Mouse (Mus musculus) 3T3-L1 (cell line): ENCODE data around the gene Caskin2.

Source experiments
- DNase-seq: peaks from one replicate; pipeline ENCODE4 v3.0.0-alpha.2; 2015; ENCODE audit warnings: low read depth, low spot score

The Caskin2 gene

DNA sequence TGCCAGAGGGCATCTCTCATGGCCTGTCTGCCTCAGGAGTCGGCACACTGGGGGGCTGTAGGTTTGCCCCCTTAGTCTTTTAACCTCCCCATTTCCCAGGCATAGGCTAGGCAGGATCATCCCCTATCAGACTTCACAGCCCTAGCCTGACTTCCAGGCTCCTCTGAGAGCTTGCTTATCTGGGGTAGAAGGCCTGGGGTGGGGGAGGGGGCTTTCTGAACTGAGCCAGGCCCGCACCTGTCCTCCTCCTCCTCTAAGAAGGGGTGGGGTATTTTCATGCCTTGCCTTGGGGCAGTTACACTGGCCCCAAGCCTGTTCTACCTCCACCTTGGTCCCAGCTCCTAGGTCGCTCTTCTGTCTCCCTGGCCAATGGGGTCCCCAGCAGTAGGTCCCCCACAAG, 18.1 kb upstream of the Caskin2 start:
- no peak for DNase-seq

DNA sequence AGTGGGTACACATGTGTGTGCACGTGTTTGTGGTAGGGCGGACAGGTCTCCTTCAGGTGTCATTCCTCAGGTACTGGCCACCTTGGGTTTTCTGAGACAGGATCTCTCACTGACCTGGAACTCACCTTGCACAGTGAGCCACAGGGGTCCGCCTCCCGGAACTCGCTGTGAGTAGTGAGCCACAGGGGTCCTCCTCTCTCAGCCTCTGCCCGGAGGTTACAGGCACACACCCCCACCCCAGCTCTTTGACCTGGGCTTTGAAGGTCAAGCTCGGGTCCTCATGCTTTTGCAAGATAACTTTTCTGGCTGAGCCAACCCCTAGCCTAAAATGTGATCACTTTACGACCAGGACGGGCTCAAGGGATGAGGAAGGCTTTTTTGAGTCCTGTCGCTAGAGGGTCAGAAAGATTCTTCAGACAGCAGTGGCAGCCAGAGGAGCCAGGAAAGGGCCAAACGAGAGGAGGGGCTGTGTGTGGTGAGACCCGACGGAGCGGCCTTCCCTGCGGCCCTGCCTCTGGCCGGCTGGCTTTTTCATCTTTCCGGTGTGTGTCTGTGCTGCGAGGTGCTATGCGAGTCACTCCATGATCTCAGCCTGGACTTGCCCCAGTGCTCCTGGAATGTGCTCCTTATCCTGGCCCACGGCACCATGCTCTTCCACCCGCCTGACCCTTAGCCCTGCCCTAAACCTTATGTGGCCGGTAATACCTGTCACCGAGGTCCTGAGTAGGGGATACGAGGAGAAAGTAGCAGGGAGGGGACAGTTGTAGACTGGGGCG, 17.3 kb upstream of the Caskin2 start:
- no peak for DNase-seq

DNA sequence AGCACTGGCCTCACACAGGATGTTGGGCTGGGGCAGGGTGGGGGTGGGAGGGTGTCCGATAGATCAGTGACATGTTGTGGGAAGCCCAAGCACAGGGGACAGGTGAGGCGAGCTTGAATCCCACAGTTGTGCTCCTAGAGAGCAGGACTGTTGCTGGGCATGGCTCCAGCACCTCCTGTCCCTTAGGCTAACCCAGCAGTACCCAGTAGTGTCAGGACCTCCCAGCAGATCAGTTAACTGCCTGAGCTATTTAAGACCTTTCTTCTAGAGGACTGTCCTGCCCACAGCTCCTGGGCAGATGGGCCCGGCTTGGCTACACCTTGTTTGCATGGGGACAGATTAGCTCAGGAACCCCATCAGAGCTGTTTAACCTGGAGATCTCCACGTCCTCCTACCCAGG, 15.6 kb upstream of the Caskin2 start:
- DNase-seq = no peak

DNA sequence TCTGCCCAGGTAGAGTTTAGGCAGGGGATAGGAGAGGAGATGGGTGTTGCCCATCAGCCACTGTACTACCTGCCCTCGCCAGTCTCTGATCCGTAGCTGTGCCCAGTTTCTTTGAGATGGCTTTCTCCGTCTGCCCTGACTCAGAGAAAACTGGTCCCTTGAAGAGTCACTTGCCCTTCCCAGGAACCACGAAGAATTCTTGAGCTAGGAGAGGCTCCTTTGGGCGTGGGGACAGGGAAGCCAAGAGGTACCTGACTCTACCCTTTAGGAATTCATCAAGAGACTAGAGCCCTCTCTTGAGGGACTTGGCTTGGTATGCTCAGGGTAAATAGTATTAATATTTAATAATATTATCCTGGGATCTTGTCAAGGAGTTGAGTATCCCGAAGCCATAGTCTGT, 14.2 kb upstream of the Caskin2 start:
- DNase-seq = peak; percentile 33

DNA sequence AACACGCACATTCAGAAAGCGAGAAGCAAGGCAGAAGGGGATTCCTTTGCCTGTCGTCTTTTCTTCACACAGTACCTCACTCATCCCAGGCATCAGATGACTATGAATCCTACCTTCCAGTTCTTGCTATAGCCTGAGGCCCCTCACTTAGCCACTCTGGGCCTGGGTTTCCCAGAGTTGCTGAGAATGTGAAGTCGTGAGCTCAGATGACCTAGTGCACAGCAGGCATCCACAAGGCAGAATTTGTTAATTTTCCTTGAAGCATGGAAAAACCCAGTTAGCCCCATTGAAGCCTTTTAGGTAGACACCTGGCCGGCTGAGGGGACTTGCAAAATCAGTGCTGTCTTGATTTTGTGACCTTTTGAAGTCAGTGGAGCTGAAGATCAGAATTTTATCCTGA, 13.0 kb upstream of the Caskin2 start:
- DNase-seq = no peak

DNA sequence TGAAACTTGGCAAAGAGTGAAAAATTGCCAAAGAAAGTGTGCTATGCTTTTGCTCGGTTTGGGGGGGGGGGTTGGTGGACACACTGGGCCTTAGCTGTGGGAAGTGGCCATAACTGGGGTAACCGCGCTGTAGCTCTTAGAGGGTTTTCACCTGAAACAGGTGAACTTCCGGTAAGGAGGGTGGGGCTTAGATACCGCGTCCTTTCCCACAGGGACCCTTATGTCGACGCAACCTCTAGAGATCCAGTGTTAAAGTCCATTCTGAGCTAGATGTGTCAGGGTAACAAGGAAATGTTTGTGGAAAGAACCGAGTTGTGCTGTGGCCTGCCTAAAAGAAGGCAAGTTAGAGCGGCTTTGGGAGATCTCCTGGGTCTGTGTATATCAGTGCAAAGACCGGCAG, 11.4 kb upstream of the Caskin2 start:
- DNase-seq = no peak

DNA sequence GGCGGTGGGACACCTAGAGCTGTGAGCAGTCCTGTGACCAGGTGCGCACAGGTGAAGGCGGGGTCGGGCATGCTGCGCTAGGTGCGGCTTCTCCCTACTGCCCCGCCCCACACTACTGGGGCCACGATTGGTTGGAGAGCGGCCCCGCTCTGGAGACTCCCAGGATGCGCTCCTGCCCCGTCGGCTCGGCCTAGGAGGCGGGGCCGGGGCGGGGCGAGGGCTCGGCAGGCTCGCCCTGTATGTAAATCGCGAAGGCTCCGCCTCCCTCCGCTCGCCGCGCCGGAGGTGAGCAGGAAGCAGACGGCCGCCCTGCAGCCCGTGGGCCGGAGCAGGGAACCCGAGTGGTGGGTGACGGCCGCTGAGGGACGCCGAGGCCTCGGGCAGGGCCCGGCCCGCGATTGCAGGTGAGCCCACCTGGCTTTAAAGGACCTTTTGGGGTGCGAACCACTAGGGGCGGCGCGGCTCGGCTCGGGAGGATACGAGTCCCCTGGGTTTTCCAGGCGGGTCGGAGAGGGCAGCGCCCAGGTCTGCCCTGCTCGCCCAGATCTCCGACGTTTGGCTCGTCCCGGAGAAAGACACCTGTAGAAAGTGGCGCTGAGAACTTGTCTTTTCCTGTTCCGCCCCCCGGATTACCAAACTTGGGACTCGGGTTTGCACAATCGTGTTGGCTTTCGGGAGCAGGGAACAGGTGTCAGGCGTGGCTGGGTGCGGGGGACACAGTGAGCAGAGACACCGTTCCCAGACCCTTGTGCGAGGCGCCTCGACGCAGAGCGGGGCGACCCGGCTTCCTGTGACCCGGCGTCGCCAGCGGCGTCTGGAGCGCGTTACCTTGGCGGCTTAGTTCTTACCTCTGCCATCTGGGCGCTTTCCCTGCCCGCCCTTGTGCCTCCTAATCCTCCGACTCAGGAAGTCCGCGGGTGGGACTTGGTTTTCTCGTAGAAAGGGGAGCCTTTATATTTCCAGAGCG, 10.6 kb upstream of the Caskin2 start, which contains the start of gene Llgl2:
TSS of gene Llgl2 (plus strand) at position 276 of the 967 bp plus-strand sequence.
- DNase-seq = peak; percentile 84

DNA sequence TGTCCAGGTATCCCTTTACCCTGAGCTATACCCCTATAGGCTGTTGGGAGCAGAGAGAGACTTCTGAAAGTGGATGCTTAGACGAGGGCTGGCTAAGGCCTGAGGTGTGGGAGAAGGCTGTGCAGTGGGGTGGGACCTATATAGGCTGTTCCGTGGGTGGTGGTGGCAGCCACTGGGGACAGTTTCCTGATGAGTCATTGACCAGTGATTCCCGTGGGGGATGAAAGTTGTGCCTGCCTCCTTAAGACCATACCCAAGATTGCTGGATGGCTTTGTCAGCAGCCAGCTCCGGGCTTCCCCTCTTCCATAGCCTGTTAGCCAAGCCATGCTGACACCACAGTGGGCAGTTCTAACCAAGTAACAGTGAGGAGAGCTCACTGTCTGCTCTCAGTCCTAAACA, 7.6 kb upstream of the Caskin2 start:
- peak; percentile 44 for DNase-seq

DNA sequence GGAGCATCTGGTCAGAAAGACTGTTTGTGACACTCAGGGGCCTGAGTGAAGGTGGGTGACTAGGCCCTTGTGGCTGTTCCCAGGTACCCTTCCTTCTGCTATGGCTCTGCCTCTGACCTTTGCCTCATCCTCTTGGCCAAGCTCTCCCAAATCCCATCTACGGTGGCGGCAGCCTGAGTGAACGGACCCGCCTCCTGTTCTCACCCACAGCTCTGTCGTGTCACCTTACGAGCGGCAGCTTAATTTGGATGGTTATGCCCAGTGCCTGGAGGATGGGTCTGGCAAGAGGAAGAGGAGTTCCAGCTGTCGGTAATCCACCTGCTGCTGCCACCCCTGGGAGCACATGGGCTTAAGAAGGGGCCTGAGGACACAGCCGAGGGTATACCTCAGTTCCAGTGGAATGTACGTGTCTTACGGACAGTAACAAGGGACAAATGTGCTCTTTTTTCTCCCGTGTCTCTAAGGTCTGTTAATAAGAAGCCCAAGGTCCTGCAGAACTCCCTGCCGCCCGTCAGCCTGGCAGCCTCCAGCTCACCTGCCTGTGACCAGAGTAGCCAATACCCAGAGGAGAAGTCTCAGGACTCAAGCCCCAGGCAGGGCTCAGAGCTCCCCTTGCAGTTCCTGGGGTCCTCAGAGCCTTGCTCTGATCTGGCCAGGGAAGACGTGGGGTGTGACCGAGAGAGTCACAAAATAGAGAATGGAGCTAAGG, 6.6 kb upstream of the Caskin2 start:
- no peak for DNase-seq

DNA sequence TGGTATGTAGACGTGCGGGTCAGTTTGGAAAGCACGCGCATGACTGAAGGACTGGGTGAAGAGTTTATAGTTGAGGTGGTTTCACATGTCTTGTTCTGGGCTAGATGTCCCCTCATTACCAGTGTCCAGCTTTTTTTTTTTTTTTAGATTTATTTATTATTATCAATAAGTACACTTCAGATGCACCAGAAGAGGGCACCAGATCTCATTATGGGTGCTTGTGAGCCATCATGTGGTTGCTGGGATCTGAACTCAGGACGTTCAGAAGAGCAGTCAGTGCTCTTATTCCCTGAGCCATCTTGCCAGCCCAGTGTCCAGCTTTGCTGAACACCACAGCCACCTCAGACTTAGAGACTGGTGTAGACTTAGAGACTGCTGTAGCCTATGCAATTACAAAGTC, 3.9 kb upstream of the Caskin2 start:
- peak; percentile 59 for DNase-seq

DNA sequence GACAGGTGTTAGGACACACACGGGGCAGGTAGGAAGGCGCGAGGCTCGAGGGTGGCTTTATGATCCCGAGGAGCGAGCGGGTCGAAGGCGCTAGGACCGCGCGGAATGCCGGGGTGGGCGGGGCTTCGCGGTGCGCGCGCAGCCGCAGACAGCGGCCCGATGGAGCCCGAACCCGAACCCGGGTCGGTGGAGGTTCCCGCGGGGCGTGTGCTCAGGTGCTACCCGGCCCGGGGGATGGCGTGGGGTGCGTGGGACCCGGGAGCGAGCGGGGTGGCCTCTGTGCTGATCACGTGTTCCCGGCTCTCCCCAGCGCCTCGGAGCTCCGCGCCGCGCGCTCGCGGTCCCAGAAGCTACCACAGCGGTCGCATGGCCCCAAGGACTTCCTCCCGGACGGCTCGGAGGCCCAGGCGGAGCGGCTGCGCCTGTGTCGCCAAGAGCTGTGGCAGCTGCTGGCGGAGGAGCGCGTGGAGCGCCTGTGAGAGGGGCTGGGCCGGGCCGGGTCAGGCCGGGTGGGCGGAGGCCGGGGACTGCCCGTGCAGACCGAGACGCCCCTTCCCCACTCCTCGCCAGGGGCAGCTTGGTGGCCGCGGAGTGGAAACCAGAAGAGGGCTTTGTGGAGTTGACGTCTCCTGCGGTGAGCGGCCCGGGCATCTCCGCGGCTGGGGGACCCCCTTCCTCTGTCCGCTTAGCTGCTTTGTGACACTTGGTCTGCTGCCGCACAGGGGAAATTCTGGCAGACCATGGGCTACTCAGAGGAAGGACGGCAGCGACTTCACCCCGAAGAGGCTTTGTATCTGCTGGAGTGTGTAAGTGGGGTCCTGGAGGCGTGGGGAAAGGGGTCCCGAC, 1.4 kb upstream of the Caskin2 start, which contains the start of gene Tsen54:
TSS of gene Tsen54 (plus strand) at position 120 of the 846 bp plus-strand sequence.
- peak; percentile 75 for DNase-seq

DNA sequence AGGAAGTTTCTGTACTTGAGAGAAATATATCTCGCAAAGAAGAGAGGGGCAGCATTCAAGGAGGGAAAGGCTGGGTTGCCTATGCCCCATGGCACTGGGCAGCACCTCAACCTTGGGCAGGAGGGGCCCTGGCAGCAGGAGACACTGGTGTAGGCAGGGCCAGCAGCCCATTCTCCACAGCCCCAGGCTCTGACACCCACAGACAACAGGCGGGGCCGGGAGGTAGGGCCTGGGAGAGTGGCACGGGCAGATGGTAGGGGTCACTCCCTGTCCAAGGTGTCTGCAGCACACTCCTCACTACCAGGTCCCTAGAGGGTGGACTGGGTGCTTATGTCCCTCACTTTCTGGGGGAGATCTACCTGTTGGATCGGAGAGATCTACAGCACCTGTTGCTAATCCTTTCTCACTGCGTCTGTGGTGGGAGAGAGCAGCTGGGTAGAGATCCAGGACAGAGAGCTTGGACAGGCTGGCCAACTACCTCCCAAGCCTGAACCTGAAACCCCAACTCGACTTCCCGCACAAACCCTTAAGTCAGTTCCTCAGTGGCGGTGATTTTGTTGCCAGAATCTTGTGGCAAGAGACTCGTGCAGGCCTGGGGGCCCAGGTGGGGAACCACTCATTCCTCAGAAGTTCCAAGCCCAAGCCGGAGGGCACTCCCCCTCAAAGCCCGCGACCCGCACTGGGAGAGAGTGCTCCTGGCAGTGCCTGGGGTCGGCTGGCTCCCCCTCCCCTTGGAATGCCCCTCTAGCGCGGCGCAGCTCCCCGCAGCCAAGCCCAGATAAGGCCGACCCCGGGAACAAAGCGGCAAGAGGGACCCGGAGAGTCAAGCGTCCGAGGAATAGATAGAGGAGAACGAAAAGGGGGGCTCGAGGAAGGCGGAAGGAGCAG, 662 bp downstream of the Caskin2 start:
- peak; percentile 37 for DNase-seq

DNA sequence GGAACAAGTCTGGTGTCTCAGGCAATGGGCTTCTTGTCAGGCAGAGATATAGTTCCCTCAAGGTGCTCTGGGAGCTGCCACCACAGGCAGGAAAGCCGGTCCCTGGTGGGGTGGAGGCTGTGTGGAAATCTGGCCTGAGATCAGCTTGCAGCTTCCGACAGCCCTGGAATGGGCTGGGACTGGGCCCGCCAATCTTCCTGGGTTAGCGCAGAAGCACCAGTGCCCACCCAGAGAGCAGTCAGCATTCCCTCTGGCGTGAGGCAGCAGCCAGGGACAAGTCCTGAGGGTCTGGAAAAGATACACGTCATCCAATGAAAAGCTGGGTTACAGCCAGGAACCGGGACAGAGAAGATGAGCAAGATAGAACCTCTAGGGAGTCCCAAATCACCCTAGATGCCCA, 1.3 kb downstream of the Caskin2 start:
- DNase-seq = no peak

DNA sequence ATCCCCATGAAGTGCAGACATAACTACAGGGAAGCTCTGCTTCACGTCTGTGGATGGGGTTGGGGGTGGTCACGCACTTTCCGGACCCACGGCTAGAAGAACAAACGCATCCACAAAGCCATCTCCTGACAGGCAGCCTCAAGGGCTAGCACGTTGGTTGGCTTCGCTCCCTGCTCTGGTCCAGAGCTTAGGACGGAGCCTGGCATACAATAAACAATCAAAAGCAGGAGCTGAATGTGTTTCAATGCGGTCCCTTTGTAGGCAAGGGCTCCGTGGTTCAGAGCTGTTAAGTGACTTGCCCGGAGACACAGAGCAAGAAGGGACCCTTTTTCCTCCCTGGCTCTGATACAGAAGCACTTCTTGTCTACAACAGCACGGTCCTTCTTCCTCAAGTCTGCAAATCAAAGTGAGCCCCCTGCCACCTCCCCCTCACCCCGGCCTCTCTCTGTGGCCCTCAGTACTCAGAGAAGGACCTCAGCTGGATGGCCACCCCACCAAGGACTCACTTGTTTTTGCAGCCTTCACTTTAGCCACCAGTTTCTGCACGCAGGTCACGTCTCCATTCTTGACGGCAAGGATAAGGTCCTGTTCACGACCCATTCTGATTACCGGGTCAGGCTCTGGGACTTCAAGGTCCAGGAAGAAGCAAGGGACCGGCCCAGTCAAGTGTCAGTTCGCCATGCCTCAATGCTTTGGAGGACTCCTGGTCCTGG, 1.9 kb downstream of the Caskin2 start:
- no peak for DNase-seq

DNA sequence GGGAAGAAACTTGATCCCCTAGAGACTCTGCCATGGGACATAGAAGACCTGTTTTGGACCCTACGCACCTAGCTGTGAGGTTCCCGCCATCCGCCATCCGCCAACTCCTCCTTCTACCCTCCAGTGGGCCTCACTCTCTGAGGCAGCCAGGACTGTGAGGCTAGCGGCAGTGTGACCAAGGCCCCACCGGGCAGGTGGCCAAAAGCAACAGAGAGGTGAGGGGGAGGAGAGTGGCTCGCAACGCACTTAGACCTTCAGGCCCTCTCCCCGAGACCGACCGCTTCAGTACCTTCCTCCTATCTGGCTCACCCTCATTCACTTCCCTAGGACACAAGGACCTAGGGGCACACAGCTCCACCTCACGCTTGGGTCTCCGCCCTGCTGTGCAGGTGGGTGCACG, 3.1 kb downstream of the Caskin2 start:
- DNase-seq = no peak

DNA sequence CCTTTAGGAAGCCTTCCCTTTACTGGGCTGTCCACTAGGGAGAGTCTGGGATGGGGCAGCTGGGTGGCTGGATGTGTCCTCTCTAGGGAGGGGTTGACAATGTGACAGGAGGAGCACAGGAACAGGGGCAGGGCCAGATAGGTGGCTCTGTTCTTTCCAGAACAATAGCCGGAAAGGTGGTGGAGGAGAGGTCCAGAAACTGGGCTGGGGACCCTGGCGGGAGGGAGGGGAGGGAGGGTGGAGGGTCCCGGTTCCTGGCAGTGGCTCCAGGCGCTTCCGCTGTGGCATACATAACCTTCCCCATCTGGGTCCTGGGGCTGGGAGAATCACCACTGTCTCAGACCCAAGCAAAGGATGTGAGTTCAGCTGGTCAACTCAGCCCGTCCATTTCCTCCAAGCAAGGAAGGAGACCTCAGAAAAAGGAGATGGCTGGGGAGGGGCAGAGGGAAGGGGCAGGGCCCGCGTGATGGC, 4.1 kb downstream of the Caskin2 start:
- DNase-seq = no peak

DNA sequence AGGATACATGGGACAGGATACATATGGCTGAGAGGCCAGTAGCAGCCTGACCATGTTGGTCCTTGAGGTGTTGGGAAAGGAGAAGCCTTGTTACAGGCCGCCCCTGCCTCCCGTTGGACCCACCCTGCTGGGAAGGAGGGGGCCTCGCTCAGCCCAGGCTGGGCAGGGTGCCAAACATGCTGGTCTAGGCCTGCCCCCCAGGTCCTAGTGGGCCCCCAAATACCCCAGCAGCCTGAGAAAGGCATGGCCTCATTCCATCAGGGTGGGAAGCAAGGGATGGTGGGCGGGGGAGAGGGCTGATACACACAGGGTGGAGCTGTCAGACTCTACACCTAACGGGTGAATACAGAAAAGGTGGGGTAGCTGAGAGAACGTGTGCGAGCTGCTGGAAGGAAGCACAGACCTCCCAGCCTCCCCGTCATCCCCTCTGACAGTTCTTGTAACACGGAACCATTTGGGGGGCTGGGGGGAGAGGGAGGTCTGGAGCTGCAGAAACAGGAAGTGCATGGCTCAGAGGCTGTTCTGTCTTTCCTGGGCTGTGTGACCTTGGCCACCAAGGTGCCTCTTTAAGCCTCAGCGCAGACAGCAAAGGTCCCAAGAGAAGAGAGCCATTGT, 4.6 kb downstream of the Caskin2 start:
- DNase-seq = no peak

DNA sequence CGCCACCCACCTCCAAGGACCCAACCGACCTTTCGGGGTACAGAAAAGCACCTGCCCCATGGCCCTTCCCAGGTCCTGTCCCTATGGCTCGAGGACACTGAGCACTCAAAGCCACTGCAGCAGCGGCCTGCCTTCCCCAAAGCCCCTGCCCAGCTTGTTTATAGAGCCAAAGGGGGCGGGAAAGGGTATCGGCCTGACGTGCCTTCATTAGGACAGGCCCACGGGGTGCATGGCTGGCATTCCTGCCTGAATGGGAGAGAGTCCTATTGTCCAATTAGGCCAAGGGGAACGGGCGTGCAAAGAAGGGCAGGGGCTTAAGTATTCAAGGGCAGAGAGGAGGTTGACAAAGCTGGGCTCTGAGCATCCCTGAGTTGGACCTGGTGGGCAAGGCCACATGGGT, 5.5 kb downstream of the Caskin2 start:
- no peak for DNase-seq

DNA sequence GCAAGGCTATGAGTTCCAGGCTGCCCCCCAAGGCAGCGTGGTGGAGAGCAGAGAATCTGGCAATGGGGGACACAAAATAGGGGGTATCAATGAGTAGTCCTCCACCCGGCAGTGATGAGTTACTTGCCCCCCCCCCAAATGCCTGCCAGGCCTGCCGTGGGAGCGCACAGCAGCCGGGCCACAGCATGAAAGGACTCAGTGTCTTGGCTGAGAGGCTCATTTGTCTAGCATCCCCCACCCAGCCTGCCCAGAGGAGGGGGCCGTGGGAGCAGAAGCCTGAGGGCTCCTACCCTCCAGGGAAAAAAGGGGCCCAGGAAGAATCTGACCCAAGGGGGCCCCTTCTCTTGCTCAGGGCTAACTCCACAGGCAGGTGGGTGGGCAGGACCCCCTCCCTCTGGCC, 6.1 kb downstream of the Caskin2 start:
- DNase-seq = no peak
